In genomic region chr11:60199702-60200184, GRCm38 (mm10) we compare ENCODE assay signal across 8 mouse cellular contexts. TPM values are rescaled to one million over a fixed set of nuclear protein-coding genes. Genes with fewer than 3 reads are reported as not detected.
DNase-seq lines count a peak whose midpoint lies in the region; ATAC-seq and TF ChIP-seq lines count a peak whose summit lies in the region.

No protein-coding gene starts in this region.

- 17% methylated on average over 18 of the region's 18 CpGs for WGBS in forebrain, embryonic 12.5 days
- WGBS in heart, embryonic 16.5 days = 13% methylated on average over 18 of the region's 18 CpGs
- 25% methylated on average over 18 of the region's 18 CpGs for WGBS in liver, embryonic 13.5 days (ENCODE audit: insufficient replicate concordance)
- WGBS in neural tube, embryonic 11.5 days = 13% methylated on average over 18 of the region's 18 CpGs
- 21% methylated on average over 18 of the region's 18 CpGs for WGBS in stomach, embryonic 15.5 days

- H3K27me3 ChIP-seq in E14TG2a.4 (ENCODE audit: insufficient read depth, low read length) = no peaks in the 10 kb centered on the region
- no peaks in the 10 kb centered on the region for H3K27me3 ChIP-seq in forebrain, embryonic 12.5 days
- no peaks in the 10 kb centered on the region for H3K27me3 ChIP-seq in heart, embryonic 16.5 days (ENCODE audit: control insufficient read depth, insufficient read depth, low read length)
- H3K27me3 ChIP-seq in liver, embryonic 13.5 days = no peaks in the 10 kb centered on the region
- H3K27me3 ChIP-seq in neural tube, embryonic 11.5 days (ENCODE audit: control insufficient read depth, insufficient read depth, low read length) = no peaks in the 10 kb centered on the region
- H3K27me3 ChIP-seq in stomach, embryonic 15.5 days (replicated peaks) = no peaks in the 10 kb centered on the region

- H3K9ac ChIP-seq in forebrain, embryonic 12.5 days = peak overlapping the region; percentile 36; the same call in 1 of the 2 replicates
- H3K9ac ChIP-seq in heart, embryonic 16.5 days (ENCODE audit: low read length) = no peak overlapping the region
- no peak overlapping the region for H3K9ac ChIP-seq in liver, embryonic 13.5 days
- peak overlapping the region; percentile 39; the same call in 1 of the 2 replicates for H3K9ac ChIP-seq in neural tube, embryonic 11.5 days (ENCODE audit: low read length)
- no peak overlapping the region for H3K9ac ChIP-seq in stomach, embryonic 15.5 days

- TF ChIP-seq CTCF in E14TG2a.4 (conservative IDR thresholded peaks at IDR 0.05; ENCODE audit: low read length) = peak; percentile 100

- peak; percentile 66 for ATAC-seq in forebrain, embryonic 12.5 days (ENCODE audit: low FRiP score)
- ATAC-seq in heart, embryonic 16.5 days (replicated peaks; ENCODE audit: extremely low read depth, insufficient read depth, low FRiP score) = peak; percentile 68
- peak; percentile 64 for ATAC-seq in liver, embryonic 13.5 days (ENCODE audit: low read depth)
- ATAC-seq in neural tube, embryonic 11.5 days (ENCODE audit: insufficient read depth, low FRiP score, low TSS enrichment) = peak; percentile 78
- peak; percentile 29; the same call in 1 of the 2 replicates for ATAC-seq in stomach, embryonic 15.5 days (ENCODE audit: insufficient read depth, low FRiP score, low read depth)

- H3K4me2 ChIP-seq in forebrain, embryonic 12.5 days = no peak overlapping the region
- no peak overlapping the region for H3K4me2 ChIP-seq in heart, embryonic 16.5 days (ENCODE audit: low read depth, low read length)
- no peak overlapping the region for H3K4me2 ChIP-seq in liver, embryonic 13.5 days
- H3K4me2 ChIP-seq in neural tube, embryonic 11.5 days (ENCODE audit: low read depth) = no peak overlapping the region; the same call in 1 of the 2 replicates
- no peak overlapping the region for H3K4me2 ChIP-seq in stomach, embryonic 15.5 days

- peak overlapping the region; percentile 86 for H3K27ac ChIP-seq in forebrain, embryonic 12.5 days
- H3K27ac ChIP-seq in heart, embryonic 16.5 days (ENCODE audit: low read length) = peak overlapping the region; percentile 9; the same call in 1 of the 2 replicates
- H3K27ac ChIP-seq in liver, embryonic 13.5 days = peak overlapping the region; percentile 53; the same call in 1 of the 2 replicates
- peak overlapping the region; percentile 65 for H3K27ac ChIP-seq in neural tube, embryonic 11.5 days (ENCODE audit: low read depth, low read length)
- peak overlapping the region; percentile 26; the same call in 1 of the 2 replicates for H3K27ac ChIP-seq in stomach, embryonic 15.5 days

- H3K36me3 ChIP-seq in E14TG2a.4 (ENCODE audit: insufficient read depth, low read length) = peaks cover 86% of the 10 kb centered on the region
- peaks cover 97% of the 10 kb centered on the region for H3K36me3 ChIP-seq in forebrain, embryonic 12.5 days (replicated peaks)
- peaks cover 67% of the 10 kb centered on the region for H3K36me3 ChIP-seq in heart, embryonic 16.5 days (ENCODE audit: control insufficient read depth, insufficient read depth)
- peaks cover 83% of the 10 kb centered on the region for H3K36me3 ChIP-seq in liver, embryonic 13.5 days
- H3K36me3 ChIP-seq in neural tube, embryonic 11.5 days (ENCODE audit: control insufficient read depth, insufficient read depth, low read length) = peaks cover 36% of the 10 kb centered on the region
- peaks cover 71% of the 10 kb centered on the region for H3K36me3 ChIP-seq in stomach, embryonic 15.5 days

- no peaks in the 10 kb centered on the region for H3K9me3 ChIP-seq in E14TG2a.4 (ENCODE audit: low read length)
- peaks cover 4% of the 10 kb centered on the region for H3K9me3 ChIP-seq in forebrain, embryonic 12.5 days
- H3K9me3 ChIP-seq in heart, embryonic 16.5 days (replicated peaks; ENCODE audit: control insufficient read depth, low read length) = peaks cover 3% of the 10 kb centered on the region; the same call in 1 of the 2 replicates
- H3K9me3 ChIP-seq in liver, embryonic 13.5 days (replicated peaks) = peaks cover 5% of the 10 kb centered on the region; the same call in 1 of the 2 replicates
- no peaks in the 10 kb centered on the region; the same call in 1 of the 2 replicates for H3K9me3 ChIP-seq in neural tube, embryonic 11.5 days (ENCODE audit: control insufficient read depth, low read length)
- no peaks in the 10 kb centered on the region for H3K9me3 ChIP-seq in stomach, embryonic 15.5 days

- H3K4me1 ChIP-seq in E14TG2a.4 (replicated peaks; ENCODE audit: low read depth, low read length) = peaks cover 68% of the 10 kb centered on the region
- peaks cover 11% of the 10 kb centered on the region for H3K4me1 ChIP-seq in forebrain, embryonic 12.5 days
- H3K4me1 ChIP-seq in heart, embryonic 16.5 days (ENCODE audit: control insufficient read depth, insufficient read depth, low read length) = peaks cover 8% of the 10 kb centered on the region
- peaks cover 25% of the 10 kb centered on the region for H3K4me1 ChIP-seq in liver, embryonic 13.5 days (replicated peaks)
- peaks cover 4% of the 10 kb centered on the region; the same call in 1 of the 2 replicates for H3K4me1 ChIP-seq in neural tube, embryonic 11.5 days (ENCODE audit: control insufficient read depth, insufficient read depth, low read length)
- H3K4me1 ChIP-seq in stomach, embryonic 15.5 days = peaks cover 7% of the 10 kb centered on the region; the same call in 1 of the 2 replicates

- H3K4me3 ChIP-seq in E14TG2a.4 (replicated peaks; ENCODE audit: low read length) = peak overlapping the region; percentile 54
- 0 out of 2 replicates have a peak overlapping the region, but pooled peaks have one; percentile 7 for H3K4me3 ChIP-seq in forebrain, embryonic 12.5 days (replicated peaks)
- H3K4me3 ChIP-seq in heart, embryonic 16.5 days (ENCODE audit: low read length) = no peak overlapping the region
- no peak overlapping the region for H3K4me3 ChIP-seq in liver, embryonic 13.5 days (replicated peaks)
- no peak overlapping the region for H3K4me3 ChIP-seq in neural tube, embryonic 11.5 days (ENCODE audit: low read depth, low read length)
- H3K4me3 ChIP-seq in stomach, embryonic 15.5 days (replicated peaks) = no peak overlapping the region

- DNase-seq in c-Kit-positive CD71-positive TER-119-positive erythroid progenitor cells, embryonic 14.5 days (ENCODE audit: low spot score) = peak; percentile 88
- peak; percentile 93 for DNase-seq in kidney, postnatal 14 days
- peak; percentile 79 for DNase-seq in liver, embryonic 13.5 days
- DNase-seq in neural tube, embryonic 11.5 days (ENCODE audit: low spot score) = peak; percentile 94

RNA-seq across cellular contexts. Expression of gene Srebf1, which starts 22.6 kb away (rescaled TPM):
- 58.0 and 58.1 TPM in 2 replicates for polyA plus RNA-seq in forebrain, embryonic 12.5 days (2016; fragmentation: Nextera tagmentation; extraction: Ambion mirVana)
- polyA plus RNA-seq in heart, embryonic 16.5 days (2015; fragmentation: Nextera tagmentation; extraction: Ambion mirVana) = 36.1 and 47.0 TPM in 2 replicates
- polyA plus RNA-seq in liver, embryonic 13.5 days (2015; fragmentation: Nextera tagmentation; extraction: Ambion mirVana) = 42.2 and 44.1 TPM in 2 replicates
- 53.3 and 54.7 TPM in 2 replicates for polyA plus RNA-seq in neural tube, embryonic 11.5 days (2014; fragmentation: Nextera tagmentation; extraction: Ambion mirVana)
- polyA plus RNA-seq in stomach, embryonic 15.5 days (2015; fragmentation: Nextera tagmentation; extraction: Ambion mirVana) = 81.5 and 83.5 TPM in 2 replicates

Comparison
In these comparisons a context has a peak if more than half of its experiments do, and no peak if none do; other contexts are left out.
1. H3K4me3 ChIP-seq: peak in E14TG2a.4 (single experiment) and forebrain, embryonic 12.5 days (single experiment); none in heart, embryonic 16.5 days (single experiment), liver, embryonic 13.5 days (single experiment), neural tube, embryonic 11.5 days (single experiment) and stomach, embryonic 15.5 days (single experiment).
2. H3K27ac ChIP-seq: peak in every context shown above with its lines; median percentile 86 in forebrain, embryonic 12.5 days; 65 in neural tube, embryonic 11.5 days; 53 in liver, embryonic 13.5 days; 26 in stomach, embryonic 15.5 days; 9 in heart, embryonic 16.5 days.
3. H3K9ac ChIP-seq: peak in forebrain, embryonic 12.5 days (single experiment) and neural tube, embryonic 11.5 days (single experiment); none in heart, embryonic 16.5 days (single experiment), liver, embryonic 13.5 days (single experiment) and stomach, embryonic 15.5 days (single experiment).
4. Peak in every context shown above with its lines, with median percentiles within 50 percentile points of each other: DNase-seq and ATAC-seq.